Mouse (Mus musculus) adrenal gland, adult (tissue): Measurements from ENCODE around the gene Nr4a2.
A peak's percentile ranks its signal among the peaks of the same experiment; 100 is the strongest.

Source experiments
- DNase-seq, 2 experiments: peaks; one replicate each; pipeline ENCODE4 v3.0.0; 2022 to 2023; ENCODE audit warnings: low spot score in 1 of 2; ENCODE audit not compliant: inconsistent age in 2 of 2

Gene Nr4a2

DNA sequence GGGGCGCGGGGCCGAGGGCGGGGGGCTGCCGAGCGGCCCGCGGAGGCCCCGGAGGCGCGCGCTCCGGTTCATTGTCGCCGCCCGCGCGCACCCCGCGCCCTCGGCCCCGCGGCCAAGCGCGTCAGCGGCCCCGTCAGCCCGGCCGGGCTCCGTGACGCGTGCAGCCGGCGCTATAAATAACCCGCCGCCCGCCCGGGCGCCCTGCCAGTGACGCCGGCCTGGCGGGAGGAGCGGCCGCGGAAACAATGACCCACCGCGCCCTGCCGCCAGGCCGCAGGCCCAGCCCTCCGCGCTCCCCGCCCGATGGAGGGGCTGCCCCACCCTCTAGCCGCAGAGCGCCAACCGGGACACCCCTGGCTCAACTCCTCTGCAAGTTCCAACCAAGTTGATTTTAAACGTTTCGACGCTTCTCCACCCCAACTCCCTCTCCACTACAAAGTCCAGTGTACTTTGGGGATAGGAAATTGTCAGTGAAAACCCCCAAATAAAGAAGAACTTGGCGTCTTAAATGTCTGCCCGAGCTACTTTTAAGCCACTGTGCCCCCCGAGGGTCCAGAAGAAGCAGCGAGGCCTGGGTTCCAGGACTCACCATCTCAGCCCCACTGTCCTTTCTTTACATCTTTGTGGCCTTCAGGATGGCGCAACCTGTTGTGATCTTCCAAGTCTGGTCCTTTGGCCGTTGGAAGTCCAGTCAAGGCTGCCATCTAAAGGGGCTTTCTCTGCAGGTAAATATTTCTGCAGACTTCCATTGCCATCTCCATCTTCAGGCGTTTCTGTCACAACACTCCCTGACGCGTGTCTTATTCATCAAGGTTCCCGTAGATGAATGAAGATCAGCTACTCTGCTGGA lies at the start of gene Nr4a2:
Nr4a2 (minus strand) TSS at position 13 of the 850 bp plus-strand sequence.
- peak; percentile 91 to 96 for DNase-seq

DNA sequence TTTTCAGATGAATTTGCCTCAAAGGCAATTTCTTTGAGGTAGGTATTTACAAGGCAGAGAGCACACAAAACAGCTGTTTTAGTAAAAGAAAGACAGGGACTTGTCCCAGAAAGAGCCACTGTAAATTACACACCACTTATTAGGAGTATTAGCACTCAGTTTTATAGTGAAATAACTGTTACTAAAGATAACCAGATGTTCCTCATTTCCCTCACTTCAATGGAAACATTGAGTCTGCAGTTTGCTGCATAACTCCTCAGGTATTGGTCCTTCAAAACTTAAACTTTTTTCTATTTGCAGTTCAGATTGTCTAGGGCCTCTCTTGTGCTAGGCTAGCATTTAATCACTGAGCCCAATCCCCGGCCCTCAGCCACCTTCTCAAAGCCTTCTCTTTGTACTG lies 41.6 kb upstream of the Nr4a2 start:
- no peak for DNase-seq

GRCm38 (mm10) chr2:57156814-57157213 lies 33.0 kb upstream of the Nr4a2 start:
- peak; percentile 41 to 65 for DNase-seq

- no peak for DNase-seq
Observed at GRCm38 (mm10) chr2:57149796-57150195, 26.0 kb upstream of the Nr4a2 start.

DNA sequence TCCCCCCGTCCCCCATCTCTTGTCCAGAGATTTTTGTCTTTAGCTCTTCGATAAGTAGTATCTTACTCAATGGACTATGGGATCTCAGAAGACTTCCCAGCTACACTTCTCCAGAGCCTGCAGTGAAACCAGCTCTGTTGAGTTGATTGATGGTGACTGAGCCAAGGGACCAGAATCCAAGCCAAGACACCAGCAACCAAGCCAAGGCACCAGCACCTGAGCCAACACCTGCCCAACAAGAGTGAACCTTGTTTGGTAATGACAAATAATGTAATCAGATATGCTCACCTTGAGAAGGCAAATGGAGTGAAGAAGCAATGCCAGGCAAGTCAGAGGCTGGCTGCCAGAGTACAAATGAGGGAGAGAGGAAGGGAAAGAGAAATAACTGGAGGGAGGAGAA lies 24.4 kb upstream of the Nr4a2 start:
- DNase-seq = no peak

DNA sequence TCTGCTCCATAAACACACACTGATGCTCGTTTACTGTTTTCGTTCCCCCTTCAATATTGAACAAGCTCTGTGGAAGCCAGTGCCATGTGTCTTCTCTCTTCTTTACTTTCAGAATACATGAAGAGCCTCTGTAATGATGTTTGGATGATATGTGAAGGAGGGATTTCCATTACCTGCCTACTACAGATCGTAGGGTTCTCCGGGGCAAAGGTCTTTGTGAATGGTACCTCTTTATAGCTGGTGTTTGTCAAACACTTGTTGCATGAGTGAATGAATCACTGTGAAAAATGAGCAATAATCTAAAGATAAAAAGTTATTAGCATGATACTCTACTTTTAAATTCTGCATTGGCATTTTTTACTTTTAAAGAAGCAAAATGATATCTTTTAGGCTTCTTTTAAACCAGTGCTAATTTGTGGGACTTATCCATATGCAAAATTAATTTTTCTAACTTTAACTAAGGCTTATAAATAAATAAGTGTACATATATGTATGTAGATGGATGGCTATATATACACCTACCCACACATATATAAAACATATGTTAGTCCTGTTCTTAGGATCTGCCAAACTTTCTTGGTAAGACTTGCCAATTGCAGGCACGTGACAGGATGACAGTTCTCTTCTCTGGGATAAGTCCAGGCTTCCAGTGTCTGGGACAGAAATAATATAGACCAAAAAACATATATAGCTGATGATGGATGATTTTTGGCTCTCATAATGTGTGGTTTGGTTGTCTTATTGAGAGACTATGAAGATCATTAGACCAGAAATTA lies 22.0 kb upstream of the Nr4a2 start:
- DNase-seq = no peak

DNA sequence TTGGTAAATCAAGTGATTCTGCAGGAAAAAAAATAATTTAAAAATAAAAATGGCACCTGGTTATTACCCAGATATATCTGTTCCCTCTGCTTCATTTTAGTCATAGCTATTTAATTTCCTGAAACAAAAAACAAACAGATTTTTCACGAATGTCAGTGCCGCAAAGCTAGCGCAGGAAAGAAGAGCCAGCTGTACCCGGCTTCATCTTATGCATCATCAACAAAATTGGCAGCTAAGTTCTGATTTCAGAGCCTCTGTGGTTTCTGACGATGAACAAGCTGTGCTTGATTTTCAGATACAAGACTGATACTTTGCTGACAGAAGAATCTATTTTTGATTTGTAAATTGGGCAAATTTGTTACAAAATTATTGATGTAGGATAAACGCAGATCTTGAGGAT lies 14.8 kb upstream of the Nr4a2 start:
- DNase-seq = no peak

GRCm38 (mm10) chr2:57127461-57127860 lies 3.7 kb upstream of the Nr4a2 start:
- no peak for DNase-seq

DNA sequence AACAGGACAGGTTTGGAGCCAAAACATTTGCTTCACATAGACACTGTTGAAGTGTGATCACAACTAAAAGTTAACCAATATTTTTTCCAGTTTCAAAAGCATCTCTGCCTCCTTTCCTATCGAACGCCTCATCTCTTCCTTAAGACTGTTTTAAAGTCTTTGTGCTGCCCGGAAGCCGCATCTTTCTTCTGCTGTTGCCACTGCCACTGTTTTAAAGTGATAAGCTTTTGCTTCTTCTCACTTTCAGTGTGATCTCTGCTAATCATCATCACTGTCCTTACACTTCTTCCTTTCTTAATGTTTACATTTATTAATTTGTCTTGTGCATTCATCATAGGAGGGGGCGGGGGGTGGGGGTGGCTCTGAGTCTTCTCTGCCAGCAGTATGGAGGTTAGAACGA lies 2.1 kb upstream of the Nr4a2 start:
- DNase-seq = no peak

DNA sequence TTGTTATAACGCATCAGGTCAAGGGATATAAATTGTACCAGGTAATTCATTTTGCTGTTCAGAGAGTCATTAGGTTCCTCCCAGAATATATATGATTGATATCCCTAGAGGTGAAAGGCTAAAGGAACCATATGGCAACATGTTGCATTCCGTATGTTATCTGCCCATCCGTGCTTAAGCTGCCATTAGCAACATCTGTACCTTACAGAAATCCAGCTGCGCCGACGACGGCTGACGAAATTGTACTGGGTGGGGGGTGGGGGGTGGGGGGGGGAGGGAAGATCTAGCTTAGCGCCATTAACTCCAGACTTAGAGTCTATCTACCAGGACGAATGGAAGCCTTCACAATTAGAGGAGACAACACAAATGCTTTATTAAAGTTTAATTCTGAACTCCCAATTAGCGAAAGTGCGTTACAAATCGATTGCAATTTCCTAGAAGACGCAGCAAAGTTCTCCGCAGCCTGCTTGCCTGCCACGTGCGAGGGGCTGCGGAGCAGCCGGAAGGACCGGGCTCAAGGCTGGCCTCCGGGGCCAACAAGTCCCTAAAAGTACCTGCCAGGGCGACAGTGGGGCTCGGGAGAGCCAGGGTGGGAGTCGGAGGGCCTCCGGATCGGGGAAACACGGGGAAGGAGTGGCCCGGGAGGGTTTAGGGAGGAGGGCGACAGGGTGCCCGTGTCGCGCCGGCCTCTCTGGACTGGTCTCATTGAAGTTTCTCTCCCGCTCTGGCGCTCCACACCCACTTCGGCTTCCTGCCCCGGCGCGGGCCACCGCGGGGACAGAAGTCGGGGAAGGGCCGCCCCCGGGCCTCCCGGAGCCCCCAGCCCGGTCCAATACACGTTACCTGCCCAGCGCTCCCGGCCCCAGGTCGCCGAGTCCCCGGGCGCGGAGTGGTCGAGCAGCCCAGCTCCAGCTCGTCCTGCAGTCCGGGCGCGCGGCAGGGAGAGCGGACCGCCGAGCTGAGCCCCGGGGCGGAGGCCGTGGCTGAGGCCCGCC lies 520 bp downstream of the Nr4a2 start:
- DNase-seq = peak; percentile 71 to 91

GRCm38 (mm10) chr2:57121110-57121509 lies 2.7 kb downstream of the Nr4a2 start:
- DNase-seq = no peak

DNA sequence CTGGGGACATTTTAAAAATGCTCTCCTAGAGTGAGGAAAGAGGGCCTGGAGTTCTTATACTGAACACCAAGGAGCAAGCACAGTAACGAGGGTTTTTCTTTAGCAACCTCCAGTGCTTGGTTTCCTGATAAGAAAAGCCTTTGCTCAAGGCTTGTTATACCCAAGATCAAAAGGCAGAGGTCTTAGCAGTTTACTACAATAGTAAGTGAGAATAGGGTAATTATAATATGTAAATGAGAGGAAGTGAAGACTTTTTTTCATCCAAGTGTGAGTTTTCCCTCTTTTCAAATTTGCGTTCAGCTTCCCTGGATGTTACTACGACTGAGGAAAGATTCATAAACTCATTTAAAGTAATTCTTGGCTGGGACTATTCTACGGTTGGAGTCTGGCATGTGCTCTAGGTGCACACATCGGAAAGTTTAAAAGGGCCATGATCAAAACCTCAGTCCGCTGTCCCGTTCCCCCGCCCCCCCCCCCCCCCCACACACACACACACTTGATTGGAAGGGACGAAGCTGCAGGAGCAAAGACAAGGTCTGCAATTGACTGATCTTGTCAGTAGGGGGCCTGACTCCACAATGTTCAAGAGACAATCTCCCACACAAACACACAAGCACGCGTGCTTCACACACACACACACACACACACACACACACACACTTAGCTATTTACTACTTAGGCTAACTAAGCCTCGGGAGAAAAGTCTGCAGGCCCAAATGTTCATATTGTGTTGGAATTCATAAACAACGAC lies 6.4 kb downstream of the Nr4a2 start:
- DNase-seq = peak; percentile 69 to 87

GRCm38 (mm10) chr2:57116366-57117200 lies 7.2 kb downstream of the Nr4a2 start:
- DNase-seq = peak; percentile 89 to 96

GRCm38 (mm10) chr2:57115864-57116365 lies 7.9 kb downstream of the Nr4a2 start:
- DNase-seq = peak; percentile 58 to 89

DNA sequence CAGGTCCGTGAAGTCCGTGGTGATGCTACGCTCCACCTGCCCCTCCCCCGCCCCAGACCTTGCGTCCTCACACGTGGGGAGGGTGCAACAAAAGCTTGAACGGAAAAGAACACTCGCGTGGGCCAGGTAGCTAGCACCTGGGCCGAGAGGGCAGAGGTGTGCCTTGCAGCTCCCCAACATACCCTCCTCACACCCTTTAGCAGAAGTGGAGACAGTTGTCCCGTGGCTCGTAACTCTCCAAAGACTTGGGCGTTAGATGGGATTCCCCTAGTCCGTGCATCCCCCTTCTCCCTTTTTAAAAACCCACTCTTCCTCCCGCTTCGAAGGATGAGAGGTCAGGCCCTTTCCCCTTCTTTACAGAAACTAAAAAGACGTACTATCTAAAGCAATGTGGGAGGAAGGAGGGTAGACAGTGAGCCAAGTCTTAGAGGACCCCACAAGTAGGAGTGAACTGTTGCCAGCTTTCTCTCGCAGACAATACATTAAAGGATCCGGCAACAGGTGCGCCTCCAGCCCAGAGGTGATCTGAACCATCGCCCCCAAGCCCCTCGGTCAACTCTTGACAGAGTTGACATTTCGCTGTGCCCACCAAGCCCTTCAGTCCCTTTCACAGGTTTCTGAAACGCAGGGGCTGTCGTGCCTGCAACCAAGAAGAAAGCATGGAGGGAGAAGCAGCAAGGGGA lies 8.5 kb downstream of the Nr4a2 start:
- no peak for DNase-seq

- DNase-seq = peak; percentile 89 to 95
Observed at GRCm38 (mm10) chr2:57114211-57115151, 9.3 kb downstream of the Nr4a2 start.

DNA sequence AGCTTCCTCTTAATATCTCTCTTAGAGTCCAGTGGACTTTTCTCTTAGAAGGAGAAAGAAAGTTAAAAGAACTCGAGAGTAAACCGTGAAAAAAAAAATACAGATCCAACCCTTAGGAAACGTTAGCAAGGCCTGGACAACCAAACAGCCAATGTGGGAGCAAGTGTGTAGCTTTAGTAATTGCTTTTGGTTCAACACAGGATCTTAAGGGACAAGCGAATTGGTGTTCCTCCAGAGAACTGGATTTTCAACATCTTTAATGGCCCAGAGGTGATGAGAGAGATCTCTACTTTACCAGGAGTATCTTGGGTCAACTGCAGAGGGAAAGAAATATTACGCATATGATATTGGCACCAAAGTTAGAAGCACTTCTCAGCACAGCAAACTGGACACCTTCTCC lies 10.4 kb downstream of the Nr4a2 start:
- peak in 1 of 2 experiments; percentile 46 for DNase-seq
